Mouse (Mus musculus): ENCODE data around the gene Galnt12.

DNA sequence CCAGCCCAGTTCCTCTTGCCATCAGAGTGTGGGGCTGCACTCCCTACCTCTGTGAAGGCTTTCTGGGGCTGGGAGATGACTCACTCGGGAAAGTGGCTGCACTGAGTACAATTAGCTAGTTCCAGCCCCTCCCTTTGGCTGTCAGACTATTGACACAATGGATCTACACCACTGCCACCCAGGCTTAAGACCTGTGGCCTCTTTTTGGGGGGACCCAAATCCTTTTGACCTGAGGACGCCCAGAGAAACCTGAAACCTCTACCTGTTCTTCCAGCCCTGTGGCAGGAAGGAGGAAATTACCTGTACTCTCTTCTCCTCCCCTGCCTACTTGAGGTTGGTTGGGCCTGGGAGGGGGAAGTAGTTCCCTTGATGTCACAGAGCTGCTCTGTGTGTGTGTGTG lies 16.7 kb upstream of the Galnt12 start:
- no peak for TF ChIP-seq CTCF (IDR thresholded peaks at IDR 0.05; ENCODE audit: extremely low read depth, insufficient read depth, low read length)
- TF ChIP-seq POLR2A (IDR thresholded peaks at IDR 0.05; ENCODE audit: extremely low read depth, insufficient read depth, low read length), result no peak

Measured in cortical plate, adult 2 months (tissue).